Mouse (Mus musculus): Measurements from ENCODE around the gene Lbhd2.

The Lbhd2 gene

DNA sequence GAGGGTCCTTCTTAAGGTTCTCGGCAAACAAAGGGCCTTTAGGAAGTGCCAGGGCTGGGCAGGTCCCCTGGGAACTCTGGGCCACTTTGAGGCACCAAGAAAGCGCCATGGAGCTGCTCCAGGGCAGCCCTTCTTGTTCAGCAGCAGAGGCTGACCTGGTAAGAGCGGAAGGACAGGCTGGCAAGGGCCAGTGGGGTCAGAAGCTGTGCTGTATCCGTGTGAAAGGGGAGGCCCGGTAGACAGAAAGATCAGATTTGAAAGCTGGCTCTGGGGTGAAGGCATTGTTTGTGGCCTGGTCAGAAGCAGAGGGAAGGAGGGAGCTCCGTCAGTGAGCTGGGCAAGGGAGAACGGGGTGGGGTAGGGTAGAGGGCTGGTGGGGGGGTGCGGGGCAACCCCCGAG lies 40.7 kb downstream of the Lbhd2 start:
- DNase-seq (ENCODE audit: low read depth, low spot score): no peak

DNA sequence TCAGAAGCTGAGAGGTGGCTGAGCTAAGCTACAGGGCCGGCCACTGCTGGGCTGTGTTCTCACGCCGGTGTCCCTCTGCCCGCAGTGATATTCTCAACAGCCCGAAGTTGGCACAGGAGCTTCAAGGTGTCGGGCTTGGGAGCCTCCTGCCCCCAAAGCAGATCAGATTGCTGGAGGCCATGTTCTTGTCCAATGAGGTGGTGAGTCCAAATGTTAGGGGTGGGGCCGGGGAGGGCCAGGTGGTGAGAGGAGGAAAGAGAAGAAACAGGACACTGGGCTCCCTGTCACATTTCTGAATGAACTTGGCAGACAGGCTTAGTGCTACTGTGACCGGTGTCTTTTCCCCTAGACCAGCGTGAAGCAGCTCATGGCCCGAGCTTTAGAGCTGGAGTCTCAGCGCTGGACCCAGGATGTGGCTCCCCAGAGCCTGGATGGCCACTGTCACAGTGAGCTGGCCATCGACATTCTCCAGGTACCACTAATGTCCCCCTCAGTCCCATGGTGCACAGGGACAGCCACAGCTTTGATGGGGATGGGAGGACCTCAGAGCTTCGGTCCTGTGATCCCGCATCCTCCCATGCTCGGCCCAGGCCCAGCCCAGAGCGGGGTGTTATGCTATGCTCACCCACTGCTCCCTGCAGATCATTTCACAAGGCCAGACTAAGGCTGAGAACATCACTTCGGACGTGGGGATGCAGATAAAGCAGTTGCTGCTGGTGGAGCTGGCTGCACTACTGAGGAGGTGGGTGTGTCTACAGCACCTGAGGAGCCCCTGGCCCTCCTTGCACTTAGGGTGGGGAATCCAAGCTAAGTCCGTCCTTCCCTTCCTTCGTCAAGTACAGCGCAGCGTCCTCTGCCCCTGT lies 41.5 kb downstream of the Lbhd2 start:
- no peak for DNase-seq (ENCODE audit: low read depth, low spot score)

DNA sequence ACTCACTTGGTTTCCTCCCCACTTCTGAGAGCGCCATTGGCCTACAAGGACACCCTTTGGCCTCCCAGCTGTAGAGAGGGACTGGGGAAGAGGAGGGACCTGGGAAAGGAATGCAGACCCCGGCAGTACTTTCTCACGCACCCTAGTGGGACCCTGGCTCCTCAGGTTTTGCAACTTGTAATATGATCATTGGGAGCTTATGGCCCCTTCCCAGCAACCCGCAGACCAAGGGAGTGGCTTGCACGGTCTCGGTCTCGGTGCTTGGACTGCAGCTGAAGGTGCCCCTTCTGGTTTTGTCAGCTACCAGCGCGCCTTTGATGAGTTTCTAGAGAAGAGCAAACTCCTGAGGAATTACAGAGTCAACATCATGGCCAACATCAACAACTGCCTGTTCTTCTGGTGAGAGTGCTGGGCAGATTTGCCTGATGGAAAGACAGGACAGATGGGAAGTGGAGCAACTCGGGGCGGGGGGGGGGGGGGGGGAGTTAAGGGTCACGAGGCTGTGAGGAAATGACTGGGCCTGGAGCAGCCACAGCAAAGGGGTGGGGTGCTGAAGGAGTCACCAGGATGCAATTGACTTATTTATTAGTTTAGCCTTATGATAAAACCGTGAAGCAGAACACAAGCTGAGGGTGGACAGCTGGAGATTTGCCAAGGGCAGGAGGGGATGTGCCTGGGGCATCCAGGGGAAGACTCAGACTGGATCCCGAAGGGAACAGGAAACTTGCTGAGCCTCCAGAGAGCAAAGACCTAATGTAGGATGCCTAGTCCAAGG lies 42.5 kb downstream of the Lbhd2 start:
- no peak for DNase-seq (ENCODE audit: low read depth, low spot score)

DNA sequence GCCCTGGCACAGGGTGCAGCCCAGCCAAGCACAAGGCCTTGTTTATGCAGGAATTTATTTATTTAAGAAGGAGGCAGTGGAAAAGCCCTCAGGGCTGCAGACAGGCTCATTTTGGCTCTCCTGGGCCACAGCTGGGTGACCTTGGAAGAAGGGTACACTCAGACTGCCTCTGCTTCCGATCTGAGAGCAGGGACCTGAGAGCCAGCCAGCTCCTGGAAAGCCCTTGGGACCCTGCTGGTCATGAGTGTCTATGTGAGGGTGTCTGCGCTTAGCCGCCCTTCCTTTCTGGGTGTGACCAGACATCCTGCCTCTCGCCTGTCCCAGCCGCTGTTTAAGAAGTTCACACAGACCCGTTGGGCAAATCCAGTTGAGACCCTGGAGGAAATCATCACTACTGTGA lies 43.8 kb downstream of the Lbhd2 start:
- DNase-seq (ENCODE audit: low read depth, low spot score): no peak

DNA sequence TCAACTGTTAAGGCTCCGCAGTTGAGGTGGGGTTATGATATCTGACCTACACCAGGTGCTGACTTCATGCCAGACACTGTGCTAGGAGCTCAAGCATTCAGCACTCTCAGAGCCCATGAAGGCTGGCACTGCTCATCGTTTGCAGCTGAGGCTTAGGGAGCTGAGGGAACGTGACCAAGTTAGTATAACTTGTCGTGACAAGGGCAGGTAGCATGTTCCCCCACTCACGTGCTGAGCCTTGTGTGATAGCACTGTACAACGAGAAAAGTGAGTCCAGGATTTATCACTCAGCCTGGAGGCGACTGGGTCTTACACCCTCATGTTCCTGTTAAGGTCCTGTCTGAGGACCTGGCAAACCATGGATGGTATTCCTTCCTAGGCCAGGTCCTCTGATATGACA lies 45.0 kb downstream of the Lbhd2 start:
- no peak for DNase-seq (ENCODE audit: low read depth, low spot score)

DNA sequence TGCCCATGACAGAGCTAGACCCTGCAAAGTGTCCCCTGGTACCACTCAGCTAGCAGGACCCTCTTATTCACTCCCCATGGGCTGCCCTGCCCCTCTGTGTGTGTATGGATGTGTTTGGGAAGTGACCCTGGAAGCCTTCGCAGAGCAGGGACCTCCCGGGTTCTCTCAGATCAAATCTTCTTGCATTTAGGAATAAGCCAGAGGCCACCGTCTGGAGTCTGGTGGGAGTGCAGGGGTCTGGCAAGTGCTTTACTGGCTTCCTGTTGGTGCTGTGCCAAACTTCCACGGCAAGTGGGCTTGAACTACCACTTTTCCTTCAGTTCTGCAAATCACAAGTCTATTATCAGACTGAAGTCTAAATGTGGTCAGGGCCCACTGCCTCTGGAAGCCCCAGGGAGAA lies 47.4 kb downstream of the Lbhd2 start:
- DNase-seq (ENCODE audit: low read depth, low spot score): no peak

DNA sequence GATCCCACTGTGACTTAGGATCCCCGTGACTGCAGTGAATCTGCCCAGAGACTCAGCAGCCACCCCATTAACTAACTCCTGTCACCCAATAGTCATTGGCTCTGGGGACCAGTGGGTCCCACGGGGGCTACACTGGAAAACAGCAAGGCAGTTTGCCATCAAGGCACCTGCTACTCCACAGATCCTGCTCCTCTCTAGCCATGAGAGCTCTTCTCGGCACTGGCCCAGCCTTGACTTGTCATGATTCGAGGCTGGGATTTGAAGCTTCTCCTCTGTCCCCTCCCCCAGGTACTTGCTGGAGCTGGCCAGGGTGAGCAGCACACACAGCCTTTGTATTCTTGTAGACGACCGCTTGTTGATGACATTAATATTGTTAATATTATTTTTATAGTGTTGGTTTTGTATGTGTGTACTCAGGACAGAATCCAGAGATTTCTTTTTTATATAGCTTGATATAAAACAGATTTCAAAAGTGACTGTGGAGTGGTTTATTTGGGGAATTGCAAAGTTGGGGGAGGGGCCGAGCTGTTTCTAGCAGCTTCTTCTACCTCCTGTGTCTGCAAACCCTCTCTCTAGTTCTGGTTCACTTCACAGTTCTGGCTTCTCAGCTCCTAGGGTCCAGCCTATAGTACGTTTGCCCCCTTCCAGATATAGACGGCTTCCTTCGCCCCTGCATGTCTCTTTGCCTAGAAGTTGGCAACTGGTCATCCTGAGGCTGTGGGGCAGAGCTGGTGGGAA lies 48.1 kb downstream of the Lbhd2 start:
- DNase-seq (ENCODE audit: low read depth, low spot score): no peak

DNA sequence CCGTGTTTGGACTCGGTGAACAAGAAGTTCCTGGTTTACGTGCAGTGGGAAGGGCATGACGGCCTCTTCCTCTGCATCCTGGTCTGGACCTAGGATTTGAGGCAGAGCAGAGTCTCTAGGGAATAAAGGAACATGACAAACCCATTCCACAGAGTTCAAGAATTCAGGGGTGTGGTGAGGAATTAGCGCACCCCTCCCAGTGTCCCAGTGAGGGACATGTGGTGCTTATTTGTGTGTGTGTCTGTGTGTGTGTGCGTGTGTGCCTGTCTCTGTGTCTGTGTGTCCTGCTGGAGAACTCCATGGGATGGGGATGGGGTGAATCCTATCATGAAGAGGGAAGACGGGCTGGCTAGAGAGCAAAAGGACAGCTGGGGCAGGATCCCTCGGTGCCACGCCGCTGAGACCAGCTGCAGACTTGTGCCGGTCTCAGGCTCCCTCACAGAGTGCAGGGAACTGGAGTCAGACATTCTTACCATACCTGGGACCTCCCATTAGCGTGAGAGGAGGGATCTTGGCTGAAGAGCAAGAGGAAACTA lies 48.8 kb downstream of the Lbhd2 start:
- no peak for DNase-seq (ENCODE audit: low read depth, low spot score)

DNA sequence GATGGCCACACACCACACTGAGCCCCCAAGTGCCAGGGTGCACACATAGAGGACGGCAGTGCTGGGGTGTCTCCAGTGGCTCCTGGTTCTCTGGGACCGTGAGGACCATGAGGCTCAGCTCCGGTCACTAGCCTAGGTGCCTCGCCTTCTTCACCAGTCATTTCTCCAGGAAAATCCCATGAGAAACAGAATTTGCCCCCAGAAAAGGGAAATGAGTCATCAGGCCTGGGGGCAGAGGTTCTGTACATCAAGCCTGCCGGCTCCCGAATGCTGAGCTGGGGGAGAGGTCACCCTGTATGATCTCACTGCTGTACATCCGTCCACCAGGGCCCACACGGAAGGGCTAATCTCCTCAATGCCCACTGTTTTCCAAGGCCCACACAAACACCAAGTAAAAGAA lies 49.3 kb downstream of the Lbhd2 start:
- DNase-seq (ENCODE audit: low read depth, low spot score): no peak

DNA sequence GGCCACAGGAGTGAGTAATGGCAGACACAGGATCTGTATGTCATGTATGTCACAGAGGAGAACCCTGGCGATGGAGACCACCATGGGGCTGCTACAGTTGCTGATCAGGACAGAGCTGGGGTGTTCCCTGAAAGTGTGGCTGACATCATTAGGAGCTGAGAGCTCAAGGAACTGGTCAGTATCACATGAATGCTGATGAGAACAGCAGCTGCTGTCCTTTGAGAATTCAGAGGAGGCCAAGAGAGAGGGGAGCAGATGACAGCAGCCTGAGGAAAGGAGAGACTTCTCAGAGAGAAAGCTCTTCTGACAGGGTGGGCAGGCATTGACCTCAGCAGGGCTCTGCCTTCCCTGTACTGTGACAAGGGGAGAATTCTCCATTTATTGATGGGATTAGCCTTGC lies 51.1 kb downstream of the Lbhd2 start:
- DNase-seq (ENCODE audit: low read depth, low spot score): no peak
